Mouse (Mus musculus) ES-E14 (cell line): ENCODE measurements at regions not wholly inside any gene's neighbourhood (a gene's known extent, or its start where the extent isn't known, plus 50 kb on each side); places are given as distances from the start of the nearest gene placed in this dataset.

Source experiments
- DNase-seq: peaks from one replicate; pipeline ENCODE4 v3.0.0-alpha.2; 2013; ENCODE audit warnings: low read depth, low spot score
- H3K27ac ChIP-seq: 2 replicates; pipeline ENCODE4 v1.5.1; 2012; ENCODE audit warnings: low read depth, mild to moderate bottlenecking, low read length, moderate library complexity, mixed read lengths; ENCODE audit not compliant: poor library complexity, insufficient read depth, severe bottlenecking
- H3K36me3 ChIP-seq: 2 replicates; pipeline ENCODE4 v1.6.1; 2012; ENCODE audit warnings: mild to moderate bottlenecking, low read length, moderate library complexity, mixed read lengths; ENCODE audit not compliant: control insufficient read depth, poor library complexity, insufficient read depth, severe bottlenecking
- H3K4me1 ChIP-seq, 2 experiments: fragments of 150-350 bp in 1 of 2; sonication (generic) in 1 of 2; 2 replicates each; pipeline ENCODE4 v1.6.1; 2012; ENCODE audit warnings: low read length in 2 of 2, mild to moderate bottlenecking in 1 of 2, mixed read lengths in 1 of 2; ENCODE audit not compliant: control insufficient read depth in 2 of 2, insufficient read depth in 2 of 2, poor library complexity in 1 of 2
- H3K4me3 ChIP-seq, 2 experiments: fragments of 150-350 bp in 1 of 2; sonication (generic) in 1 of 2; 2 replicates each; pipeline ENCODE4 v1.5.1; 2012; ENCODE audit warnings: low read length in 2 of 2, low read depth in 1 of 2, mild to moderate bottlenecking in 1 of 2, mixed read lengths in 1 of 2; ENCODE audit not compliant: insufficient read depth in 1 of 2, poor library complexity in 1 of 2, severe bottlenecking in 1 of 2
- H3K9ac ChIP-seq: 2 replicates; pipeline ENCODE4 v1.6.1; 2012; ENCODE audit warnings: low read depth, mild to moderate bottlenecking, low read length, mixed read lengths; ENCODE audit not compliant: poor library complexity, insufficient read depth, severe bottlenecking
- H3K9me3 ChIP-seq: fragments of 150-350 bp; sonication (generic); 2 replicates; pipeline ENCODE4 v1.6.1; 2012; ENCODE audit warnings: low read depth, mild to moderate bottlenecking, low read length; ENCODE audit not compliant: control insufficient read depth, insufficient read depth
- CHD2 ChIP-seq: IDR thresholded peaks from 2 replicates; pipeline ENCODE4 v1.6.1; 2014; ENCODE audit warnings: mild to moderate bottlenecking, low read depth, low read length, inconsistent platforms
- HCFC1 ChIP-seq: IDR thresholded peaks from 2 replicates; pipeline ENCODE4 v1.6.1; 2012; ENCODE audit warnings: low read length, inconsistent platforms, borderline replicate concordance; ENCODE audit not compliant: insufficient read depth
- MAFK ChIP-seq: IDR thresholded peaks from 2 replicates; pipeline ENCODE4 v1.6.1; 2014; ENCODE audit warnings: mild to moderate bottlenecking, low read depth, low read length, inconsistent platforms; ENCODE audit not compliant: insufficient read depth
- ZC3H11A ChIP-seq: IDR thresholded peaks from 2 replicates; pipeline ENCODE4 v1.6.1; 2012; ENCODE audit warnings: low read depth, mild to moderate bottlenecking, inconsistent platforms, low read length, borderline replicate concordance
- ZNF384 ChIP-seq: IDR thresholded peaks from 2 replicates; pipeline ENCODE4 v1.6.1; 2012; ENCODE audit warnings: low read depth, low read length, inconsistent platforms
- in situ Hi-C, 2 experiments: fragments of 600-800 bp; cut with MboI; formaldehyde crosslinking; loops; one replicate each; pipeline ENCODE4 v1.15.1; 2025; ENCODE audit warnings: low sequenced_read_pairs in 2 of 2, inconsistent platforms in 1 of 2; ENCODE audit not compliant: unreplicated experiment in 2 of 2

DNA sequence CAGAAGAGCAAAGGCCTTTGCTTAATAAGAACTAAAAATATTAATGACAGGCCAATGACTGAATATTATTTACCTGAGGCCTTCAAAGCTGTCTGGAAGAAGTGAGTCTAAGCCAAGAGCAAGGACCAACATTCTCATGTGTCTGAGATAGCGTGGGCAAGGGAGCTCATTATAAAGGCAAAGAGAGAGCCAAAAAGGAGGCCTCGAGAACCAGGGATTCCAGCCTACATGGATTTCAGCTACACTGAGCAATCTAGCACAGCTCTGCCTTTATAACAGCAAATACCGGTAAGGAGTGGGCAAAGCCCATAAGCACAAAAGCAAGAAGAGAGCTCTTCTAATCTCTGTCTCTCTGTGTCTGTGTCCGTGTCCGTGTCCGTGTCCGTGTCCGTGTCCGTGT, 93.0 kb downstream of the Erv3 start:
- in situ Hi-C loops: no loop called here
- TF ChIP-seq MAFK (no peak), HCFC1 (no peak), ZNF384 (no peak), CHD2 (no peak), ZC3H11A (no peak)
- Histone ChIP-seq H3K27ac (no peak overlapping the region), H3K4me1 (peaks cover 0 to 2% of the 10 kb centered on the region in 2 experiments; a peak in 1 of 4 replicates), H3K9ac (no peak overlapping the region), H3K9me3 (no peaks in the 10 kb centered on the region), H3K36me3 (no peaks in the 10 kb centered on the region), H3K4me3 (no peak overlapping the region)
- DNase-seq: no peak

DNA sequence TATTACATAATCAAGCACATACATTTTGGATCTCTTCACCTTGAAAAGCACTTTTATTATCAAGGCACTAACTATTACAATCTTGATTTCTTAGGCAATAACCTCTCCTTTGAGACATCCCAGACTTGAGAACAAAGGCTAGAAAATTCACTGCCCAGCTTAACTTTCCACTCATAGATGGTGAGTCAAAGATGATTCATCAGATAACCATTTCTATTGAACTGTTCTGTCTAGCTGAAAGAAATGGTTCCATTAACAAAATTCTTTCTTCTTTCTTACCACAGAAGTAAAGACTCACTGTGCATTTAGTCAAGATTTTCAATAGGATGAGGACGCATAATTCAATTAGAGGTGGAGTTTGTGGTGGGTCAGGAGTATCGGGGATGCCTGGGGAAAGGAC, 98.0 kb downstream of the Erv3 start:
- Histone ChIP-seq H3K36me3 (no peaks in the 10 kb centered on the region), H3K9ac (no peak overlapping the region), H3K27ac (no peak overlapping the region), H3K9me3 (no peaks in the 10 kb centered on the region), H3K4me3 (no peak overlapping the region), H3K4me1 (0 out of 4 replicates have a peak, but pooled peaks cover 0 to 2% of the 10 kb centered on the region in 2 experiments)
- in situ Hi-C loops: no loop called here
- TF ChIP-seq ZNF384 (no peak), HCFC1 (no peak), CHD2 (no peak), MAFK (no peak)
- no peak for DNase-seq

- DNase-seq: no peak
- peaks cover 0 to 8% of the 10 kb centered on the region in 2 experiments; a peak in 1 of 4 replicates for H3K4me1 ChIP-seq
- no peaks in the 10 kb centered on the region for H3K9me3 ChIP-seq
- H3K36me3 ChIP-seq: no peaks in the 10 kb centered on the region
- no peak overlapping the region for H3K4me3 ChIP-seq
- TF ChIP-seq CHD2 (no peak), MAFK (no peak)
- in situ Hi-C loops: no loop called here
- H3K27ac ChIP-seq: no peak overlapping the region
- no peak overlapping the region for H3K9ac ChIP-seq
These were observed 102.2 kb downstream of the Erv3 start for GRCm38 (mm10) chr2:131757183-131757903.

- in situ Hi-C loops: no loop called here
- TF ChIP-seq ZNF384 (no peak), MAFK (no peak), CHD2 (no peak), ZC3H11A (no peak), HCFC1 (no peak)
- no peak overlapping the region for H3K9ac ChIP-seq
- H3K4me3 ChIP-seq: no peak overlapping the region
- H3K36me3 ChIP-seq: no peaks in the 10 kb centered on the region
- no peak overlapping the region for H3K27ac ChIP-seq
- H3K4me1 ChIP-seq: peaks cover 0 to 8% of the 10 kb centered on the region in 2 experiments; a peak in 1 of 4 replicates
- no peaks in the 10 kb centered on the region for H3K9me3 ChIP-seq
- DNase-seq: no peak
These were observed 104.4 kb downstream of the Erv3 start for GRCm38 (mm10) chr2:131755107-131755506.

GRCm38 (mm10) chr2:131753436-131753835, 106.1 kb downstream of the Erv3 start:
- DNase-seq: no peak
- Histone ChIP-seq H3K9me3 (no peaks in the 10 kb centered on the region), H3K36me3 (no peaks in the 10 kb centered on the region), H3K4me1 (peaks cover 0 to 8% of the 10 kb centered on the region in 2 experiments; a peak in 1 of 4 replicates), H3K9ac (no peak overlapping the region), H3K4me3 (no peak overlapping the region), H3K27ac (no peak overlapping the region)
- in situ Hi-C loops: no loop called here
- TF ChIP-seq ZNF384 (no peak), CHD2 (no peak), HCFC1 (no peak), MAFK (no peak), ZC3H11A (no peak)
